Mouse (Mus musculus) cerebellum, adult 2 months (tissue): ENCODE data around the gene Scgb1c1.

Source experiments
- CTCF ChIP-seq: fragments of 200-500 bp; IDR thresholded peaks from 2 replicates; pipeline ENCODE4 v1.5.1; 2011; ENCODE audit warnings: low read depth, mild to moderate bottlenecking, control low read depth, low read length, moderate library complexity, borderline replicate concordance; ENCODE audit not compliant: insufficient read depth
- POLR2A ChIP-seq: fragments of 200-500 bp; IDR thresholded peaks from 2 replicates; pipeline ENCODE4 v1.6.1; 2011; ENCODE audit warnings: low read length, control low read depth, borderline replicate concordance; ENCODE audit not compliant: insufficient read depth

- TF ChIP-seq CTCF (no peak), POLR2A (no peak)
Measured at GRCm38 (mm10) chr7:140835758-140836087, 9.6 kb upstream of the Scgb1c1 start.
